Mouse (Mus musculus) T-helper 17 cell (primary cell): ENCODE measurements around the gene Clcn2.

Experiments
- in situ Hi-C, 2 experiments: fragments of 300-600 bp; cut with MboI, MseI; formaldehyde crosslinking; loops; 1 replicate in 1 of 2; 2 replicates in 1 of 2; pipeline ENCODE4 v1.15.1; 2025; ENCODE audit warnings: high pct_unique_total_duplicates in 2 of 2

Gene Clcn2

DNA sequence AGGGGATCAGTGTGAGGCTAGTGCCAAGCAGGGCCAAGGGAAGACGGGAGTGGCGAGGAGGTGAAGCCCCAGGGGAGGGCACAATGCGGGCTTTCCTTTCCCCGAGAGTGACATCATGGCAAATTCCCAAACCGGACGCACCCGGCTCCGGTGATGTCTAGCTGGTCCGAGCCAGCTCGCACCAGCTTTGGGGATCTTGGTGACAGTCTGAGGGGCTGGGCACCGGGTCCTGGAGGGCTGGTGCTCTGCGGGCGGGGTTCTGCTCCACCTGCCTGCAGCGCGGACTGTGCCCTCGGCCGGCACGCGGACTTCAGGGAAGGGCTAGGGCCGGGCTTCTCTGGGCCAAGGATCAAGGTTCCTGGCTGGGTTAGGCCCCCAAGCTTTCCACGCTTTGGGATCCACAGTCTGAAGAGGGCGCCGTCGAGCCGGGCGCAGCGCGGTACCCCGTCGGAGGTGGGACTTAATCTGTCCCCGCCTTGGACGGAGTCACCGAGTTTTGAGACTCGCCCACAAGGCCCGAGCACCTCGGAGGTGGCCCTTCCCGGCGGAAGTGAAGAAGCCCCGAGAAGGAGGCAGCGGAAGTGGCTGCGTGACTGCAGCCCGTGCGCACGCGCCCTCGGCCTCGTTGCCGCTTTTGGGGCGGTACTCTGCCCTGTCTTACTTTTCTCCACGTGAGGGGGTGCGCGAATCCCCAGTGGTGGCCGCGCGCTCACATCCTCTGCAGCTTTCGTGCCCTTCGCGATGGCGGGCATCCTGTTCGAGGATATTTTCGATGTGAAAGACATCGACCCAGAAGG, at the start of gene Clcn2, which contains the start of gene Polr2h:
Clcn2 (minus strand) TSS at position 566 of the 797 bp plus-strand sequence.
Polr2h (plus strand) TSS at position 485 of the 797 bp plus-strand sequence.
- in situ Hi-C loops = loop anchor here in 1 of 2 experiments (5.0 kb wide), 1 partner anchor 100 kb away; no protein-coding TSS in a partner anchor

DNA sequence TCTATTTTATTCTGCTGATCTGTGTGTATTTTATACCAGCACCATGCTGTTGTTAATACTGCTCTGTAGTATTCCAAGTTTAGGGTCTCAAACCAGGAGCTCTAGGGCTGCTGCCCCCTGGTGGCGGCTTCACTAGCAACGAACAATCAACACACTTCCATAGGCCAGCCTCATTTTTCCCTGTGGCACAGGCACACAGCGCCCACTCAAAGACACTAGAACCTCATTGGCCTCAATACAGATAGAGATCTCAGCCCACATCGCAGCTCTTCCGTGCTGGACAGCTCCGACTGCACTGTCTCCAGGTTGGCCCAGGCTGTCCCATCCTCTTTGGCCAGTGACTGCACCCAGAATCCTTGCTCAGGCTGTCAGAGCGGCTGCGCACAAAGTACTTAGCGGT, 47.7 kb upstream of the Clcn2 start:
- in situ Hi-C loops = no loop called here

DNA sequence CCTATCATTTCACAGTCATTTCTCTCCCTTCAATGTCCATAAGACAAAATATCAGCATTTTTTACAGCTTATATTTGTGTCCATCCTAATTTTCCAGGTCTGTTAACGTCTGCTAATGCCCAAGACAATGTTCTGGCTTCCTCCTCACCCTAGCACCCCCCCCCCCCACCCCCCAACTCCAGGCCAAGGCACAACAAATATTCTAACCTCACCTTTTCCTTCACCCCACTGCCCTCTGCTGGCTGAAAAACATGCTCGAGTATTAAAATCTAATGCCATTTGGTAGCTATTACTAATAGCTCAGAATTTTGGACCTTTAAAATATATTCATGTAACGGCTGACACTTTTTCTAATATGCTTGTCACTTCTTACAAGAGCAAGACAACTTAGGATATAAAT, 44.1 kb upstream of the Clcn2 start:
- in situ Hi-C loops = no loop called here

DNA sequence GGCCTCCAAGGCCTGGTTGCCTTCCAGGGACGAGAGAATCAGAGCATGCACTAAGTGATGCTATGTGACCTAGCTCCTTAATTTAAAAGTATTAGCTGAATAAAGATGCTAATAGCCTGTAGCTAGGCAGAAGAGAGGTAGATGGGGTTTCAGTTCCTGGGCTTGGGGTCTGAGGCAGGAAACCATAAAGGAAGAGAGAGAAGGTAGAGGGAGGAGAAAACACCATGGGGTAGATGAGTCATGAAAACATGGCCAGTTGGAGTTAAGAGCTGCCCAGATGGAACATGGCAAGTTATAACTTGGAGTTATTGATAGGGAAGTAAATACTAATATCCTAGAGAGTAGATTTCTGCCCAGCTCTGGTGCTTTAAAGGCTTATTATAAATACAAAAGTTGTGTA, 39.8 kb upstream of the Clcn2 start:
- in situ Hi-C loops = no loop called here

DNA sequence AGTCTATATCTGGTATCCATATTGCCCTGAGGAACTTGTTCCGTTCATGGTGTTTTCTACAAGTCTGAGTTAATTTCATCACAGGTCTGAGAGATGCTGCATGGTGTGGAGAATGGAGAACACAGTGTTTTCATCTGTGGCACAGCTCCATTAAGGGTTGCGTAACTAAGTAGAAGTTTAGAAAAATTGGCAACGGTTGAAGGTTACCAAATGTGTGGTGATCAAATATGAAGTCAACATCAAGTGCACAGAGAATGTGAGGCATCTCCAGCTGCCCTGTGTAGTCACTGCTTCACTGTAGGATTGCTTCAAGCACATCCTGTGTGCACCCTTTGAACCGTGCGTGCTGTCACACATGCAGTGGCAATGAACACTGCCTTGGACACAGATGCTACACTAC, 38.5 kb upstream of the Clcn2 start:
- in situ Hi-C loops = no loop called here

DNA sequence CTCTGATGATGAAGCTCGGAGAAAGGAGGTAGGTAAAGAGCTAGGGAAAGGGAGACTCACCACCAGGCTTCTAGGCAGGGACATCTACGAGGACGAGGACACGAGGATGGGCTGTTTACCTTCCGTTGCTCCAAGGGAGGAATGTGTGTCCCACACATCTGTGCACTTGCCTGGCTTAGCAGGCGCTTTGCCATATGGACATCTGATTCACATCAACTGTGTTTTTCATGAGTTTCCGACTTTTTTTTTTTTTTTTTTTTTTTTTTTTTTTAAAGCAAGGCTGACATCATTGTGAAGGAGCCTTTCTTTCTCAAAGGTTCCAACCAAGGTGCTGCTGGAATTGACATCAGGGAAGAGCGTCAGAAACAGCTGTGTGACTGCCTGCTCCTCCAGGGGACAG, 33.0 kb upstream of the Clcn2 start:
- in situ Hi-C loops = no loop called here

DNA sequence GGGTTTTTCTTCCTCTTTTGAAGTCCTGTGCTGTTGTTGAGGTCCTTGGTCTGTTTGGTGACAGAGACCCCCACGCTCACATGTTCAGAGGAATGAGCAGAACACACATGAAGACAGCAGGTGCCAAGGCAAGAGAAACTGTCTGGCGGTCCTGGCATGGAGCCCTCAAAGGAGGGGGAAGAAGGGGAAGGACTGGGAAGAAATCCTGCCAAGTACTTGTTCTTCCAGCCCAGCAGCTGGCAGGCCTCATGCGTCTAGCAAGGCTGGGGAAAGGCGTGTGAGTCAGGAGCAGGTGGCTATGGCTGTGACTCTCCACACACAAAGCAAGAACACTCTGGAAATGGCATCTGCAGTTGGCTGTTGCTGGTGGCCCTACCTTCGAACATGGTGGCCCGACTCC, 29.1 kb upstream of the Clcn2 start:
- in situ Hi-C loops = no loop called here

DNA sequence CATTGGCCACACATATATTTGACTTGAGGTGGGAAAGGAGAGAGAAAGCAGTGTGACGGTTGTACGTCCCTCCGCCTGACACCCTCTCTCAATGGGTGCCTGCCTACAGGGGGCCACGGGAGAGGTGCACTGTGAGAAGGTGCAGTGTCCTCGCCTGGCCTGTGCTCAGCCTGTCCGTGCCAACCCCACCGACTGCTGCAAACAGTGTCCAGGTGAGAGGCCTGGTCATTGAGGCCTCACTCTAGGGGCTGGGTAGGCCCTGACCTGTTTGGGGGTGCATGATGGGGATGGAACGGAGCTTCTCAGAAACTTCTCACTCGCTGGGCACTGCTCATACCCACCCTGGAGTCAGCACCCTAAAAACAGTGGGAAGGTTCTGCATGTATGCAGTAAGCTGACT, 22.3 kb upstream of the Clcn2 start:
- in situ Hi-C loops = no loop called here

DNA sequence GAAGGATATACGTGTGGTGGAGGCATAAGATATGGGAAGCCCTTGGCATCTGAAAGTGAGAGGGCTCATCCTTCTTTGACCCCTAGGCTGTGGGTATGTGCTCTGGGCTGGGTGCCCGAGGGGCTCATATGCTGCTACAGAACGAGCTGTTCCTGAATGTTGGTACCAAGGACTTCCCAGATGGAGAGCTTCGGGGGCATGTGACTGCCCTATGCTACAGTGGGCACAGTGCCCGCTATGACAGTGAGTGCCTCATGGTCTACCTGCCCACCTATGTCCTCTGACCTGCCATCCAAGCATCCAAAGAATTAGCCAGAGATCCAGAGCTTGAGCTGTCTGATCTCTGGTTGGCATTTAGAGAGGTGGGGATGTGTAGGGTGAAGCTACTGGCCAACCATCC, 19.3 kb upstream of the Clcn2 start:
- in situ Hi-C loops = no loop called here

DNA sequence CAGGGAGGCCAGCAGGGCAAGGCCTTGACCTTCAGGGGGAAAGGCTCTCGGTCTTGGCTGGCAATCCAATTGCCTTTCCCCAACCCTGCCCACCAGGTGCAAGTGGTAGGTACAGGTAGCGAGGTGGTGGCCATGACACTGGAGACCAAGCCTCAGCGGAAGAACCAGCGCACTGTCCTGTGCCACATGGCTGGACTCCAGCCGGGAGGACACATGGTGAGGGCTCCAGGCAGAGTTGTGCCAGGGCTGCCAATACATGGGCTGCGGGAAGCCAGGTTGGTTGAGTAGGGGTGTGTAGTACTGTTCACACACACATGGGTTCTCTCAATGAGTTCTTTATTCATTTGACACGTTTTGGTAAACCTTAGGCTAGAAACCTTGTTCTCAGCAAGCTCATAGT, 18.6 kb upstream of the Clcn2 start:
- in situ Hi-C loops = no loop called here

DNA sequence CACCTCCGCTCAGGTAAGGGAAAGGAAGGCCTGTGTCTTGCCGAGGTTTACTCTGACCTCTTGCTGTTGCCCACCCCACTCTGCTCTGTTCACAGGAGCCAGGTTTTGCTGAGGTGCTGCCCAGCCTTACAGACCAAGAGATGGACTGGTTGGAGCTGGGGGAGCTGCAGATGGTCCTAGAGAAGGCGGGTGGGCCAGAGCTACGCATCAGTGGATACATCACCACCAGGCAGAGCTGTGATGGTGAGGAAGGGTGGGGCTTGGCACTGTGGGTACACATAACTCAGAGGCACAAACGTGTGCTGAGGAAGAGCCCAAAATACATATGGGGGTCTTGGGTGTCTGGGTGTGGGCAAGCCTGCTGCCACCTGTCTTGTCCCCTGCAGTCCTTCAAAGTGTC, 18.1 kb upstream of the Clcn2 start:
- in situ Hi-C loops = no loop called here

DNA sequence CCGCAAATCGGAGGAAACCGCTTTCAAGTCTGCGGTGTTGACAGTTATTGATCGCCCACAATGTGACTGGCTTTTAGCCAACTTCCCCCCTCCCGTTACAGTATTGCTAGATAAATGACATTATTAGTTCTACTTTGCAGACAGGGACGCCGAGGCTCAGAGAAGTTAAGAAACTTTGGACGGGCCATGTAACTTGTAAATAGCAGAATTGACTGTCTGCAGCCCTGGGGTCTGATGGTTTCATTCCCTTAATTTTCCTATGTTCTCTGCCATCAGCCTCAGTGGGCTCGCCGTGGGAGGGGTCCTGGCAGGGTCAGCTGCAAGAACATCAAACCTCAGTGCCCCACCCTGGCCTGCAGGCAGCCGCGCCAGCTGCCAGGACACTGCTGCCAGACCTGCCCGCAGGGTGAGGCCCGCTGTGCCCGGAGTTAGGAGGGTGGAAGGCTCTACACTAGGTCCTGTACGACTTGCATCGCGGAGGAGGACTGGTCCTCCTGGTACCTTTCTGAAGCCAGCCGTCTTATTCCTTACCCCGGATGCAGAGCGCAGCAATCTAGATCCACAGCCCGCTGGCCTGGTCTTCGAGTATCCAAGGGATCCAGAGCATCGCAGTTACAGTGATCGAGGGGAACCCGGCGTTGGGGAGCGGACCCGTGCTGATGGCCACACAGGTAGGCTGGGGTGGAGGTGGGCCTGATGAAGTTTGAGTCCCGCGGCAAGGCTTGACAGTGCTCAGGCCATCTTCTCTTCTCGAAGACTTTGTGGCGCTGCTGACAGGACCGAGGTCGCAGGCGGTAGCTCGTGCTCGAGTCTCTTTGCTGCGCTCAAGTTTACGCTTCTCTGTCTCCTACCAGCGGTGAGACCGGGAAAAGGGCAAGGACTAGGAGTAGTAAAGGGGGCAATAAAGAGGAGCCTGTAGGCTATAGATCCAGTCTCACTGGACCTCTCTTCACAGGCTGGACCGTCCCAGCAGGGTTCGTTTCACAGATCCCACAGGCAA, 16.5 kb upstream of the Clcn2 start, which contains the start of gene Thpo:
Thpo (minus strand) TSS at position 781 of the 1,000 bp plus-strand sequence.
- in situ Hi-C loops = no loop called here

DNA sequence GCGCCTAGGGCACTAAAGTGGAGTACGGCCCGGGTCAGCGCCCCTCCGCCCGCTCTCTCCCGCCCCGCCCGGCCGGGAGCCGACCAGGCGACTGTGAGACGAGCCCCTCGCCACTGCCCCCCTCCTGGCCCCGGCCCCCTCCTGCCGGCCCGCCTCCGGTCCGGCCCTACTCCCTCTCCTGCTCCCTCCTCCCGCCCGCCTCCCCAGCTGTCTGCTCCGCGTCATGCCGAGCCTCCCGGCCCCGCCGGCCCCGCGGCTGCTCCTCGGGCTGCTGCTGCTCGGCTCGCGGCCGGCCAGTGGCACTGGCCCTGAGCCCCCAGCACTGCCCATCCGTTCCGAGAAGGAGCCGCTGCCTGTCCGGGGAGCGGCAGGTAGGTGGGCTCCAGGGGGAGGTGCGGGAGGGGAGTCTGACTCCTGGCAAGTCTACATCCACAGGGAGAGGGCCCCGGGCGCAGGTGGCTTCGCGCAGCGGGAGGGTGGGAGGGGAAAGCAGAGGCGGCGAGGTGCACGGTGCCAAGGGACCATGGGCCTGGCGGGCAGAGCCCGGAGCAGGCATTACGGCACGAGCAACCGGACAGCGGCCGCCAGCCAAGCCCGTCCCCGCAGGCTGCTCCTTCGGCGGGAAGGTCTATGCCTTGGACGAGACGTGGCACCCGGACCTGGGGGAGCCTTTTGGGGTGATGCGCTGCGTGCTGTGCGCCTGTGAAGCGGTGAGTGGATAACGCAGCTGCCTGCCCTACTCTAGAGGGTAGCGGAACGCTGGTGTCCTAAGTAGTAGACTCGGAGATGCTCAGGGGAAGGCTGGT, 15.6 kb upstream of the Clcn2 start, which contains the start of gene Chrd:
Chrd (plus strand) TSS at position 203 of the 806 bp plus-strand sequence.
- in situ Hi-C loops = no loop called here

DNA sequence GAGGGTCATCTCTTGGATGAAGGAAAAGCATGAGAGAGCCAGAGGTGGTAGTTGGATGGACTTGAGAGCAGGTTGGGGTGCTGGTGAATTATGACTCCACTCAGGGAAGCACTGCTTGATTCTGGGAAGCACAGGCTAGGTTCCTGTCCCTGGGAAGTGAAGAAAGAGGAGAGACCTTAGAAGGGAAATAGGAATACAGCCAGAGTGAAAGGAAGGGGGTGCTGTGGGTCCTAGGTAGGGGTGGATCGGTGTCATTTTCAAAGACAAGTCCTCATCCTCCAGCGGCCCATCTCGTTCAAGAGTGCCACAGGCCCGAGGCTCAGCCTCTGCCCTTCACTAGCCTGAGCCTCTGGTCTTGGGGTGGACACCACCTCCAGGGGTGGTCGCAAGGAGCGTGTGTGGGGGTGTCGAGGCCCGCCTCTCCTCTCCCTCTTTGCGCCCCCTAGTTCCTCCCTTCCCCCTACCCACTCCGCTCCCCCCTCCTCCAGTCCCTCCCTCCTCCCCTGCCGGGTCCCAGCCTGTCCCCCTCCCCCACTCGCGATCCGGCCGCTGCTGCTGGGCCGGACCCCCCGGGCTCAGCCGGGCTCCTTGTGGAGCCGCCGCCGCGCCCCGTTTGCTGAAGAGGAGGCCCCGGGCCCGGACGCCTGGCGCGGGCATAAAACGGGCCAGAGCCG, 14.8 kb upstream of the Clcn2 start:
- in situ Hi-C loops = no loop called here

DNA sequence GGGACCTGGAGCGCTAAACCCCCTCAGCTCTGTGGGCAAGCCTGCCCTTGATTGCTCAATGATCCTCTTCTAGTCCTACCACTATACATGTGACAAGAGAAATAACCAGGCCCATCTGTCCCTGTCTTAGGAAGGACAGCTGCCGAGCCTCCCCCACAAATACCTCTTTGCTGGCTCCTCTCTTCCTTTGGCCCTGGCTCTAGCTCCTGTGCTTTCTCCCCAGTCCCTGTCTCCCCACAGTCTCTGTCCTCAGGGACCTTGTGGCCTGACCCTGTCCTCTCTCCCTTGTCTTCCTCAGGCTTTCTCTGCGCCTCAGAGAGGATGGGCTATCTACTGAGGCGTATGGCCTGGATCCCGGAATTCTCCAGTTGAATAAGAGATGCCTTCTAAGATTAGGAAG, 14.1 kb upstream of the Clcn2 start:
- in situ Hi-C loops = no loop called here

DNA sequence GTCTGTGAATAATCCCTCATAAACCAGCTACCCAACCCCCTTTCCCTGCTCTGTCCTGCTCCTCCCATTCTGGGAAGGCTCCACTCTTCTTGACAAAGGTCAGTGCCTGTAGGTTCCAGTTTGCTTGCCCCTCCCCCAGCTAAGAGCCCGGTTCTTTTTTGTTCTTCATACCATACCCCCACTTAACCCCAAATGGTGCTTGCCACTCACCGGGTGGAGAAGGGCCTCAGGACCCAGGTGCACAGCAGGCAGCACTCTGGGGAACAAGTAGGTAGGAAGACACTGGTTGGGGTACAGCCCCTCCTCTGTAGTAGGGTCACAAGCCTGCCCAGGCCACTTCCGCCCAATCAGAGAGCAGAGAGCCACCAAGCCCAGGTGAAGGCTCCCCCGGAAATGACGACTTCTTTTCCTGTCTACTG, 12.8 kb upstream of the Clcn2 start:
- in situ Hi-C loops = no loop called here

DNA sequence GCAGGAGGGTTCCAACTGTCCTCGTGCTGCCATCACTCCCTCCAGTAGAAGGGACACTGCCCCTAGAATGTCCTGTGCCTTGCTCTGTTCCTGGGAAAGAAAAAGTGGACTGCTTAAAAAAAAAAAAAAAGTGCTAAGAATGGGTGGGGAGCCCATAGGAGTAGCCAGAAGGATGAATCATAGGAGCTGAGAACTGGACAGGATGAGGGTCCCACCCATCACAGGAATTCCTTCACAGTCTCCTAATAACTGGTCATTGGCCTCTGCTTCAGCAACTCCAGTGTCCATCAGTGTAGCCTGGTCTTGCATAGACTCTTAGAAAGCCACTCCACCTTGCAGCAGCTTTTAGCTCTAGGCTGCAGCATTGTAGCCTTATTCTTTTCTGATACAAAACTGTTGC, 8.8 kb upstream of the Clcn2 start:
- in situ Hi-C loops = no loop called here

DNA sequence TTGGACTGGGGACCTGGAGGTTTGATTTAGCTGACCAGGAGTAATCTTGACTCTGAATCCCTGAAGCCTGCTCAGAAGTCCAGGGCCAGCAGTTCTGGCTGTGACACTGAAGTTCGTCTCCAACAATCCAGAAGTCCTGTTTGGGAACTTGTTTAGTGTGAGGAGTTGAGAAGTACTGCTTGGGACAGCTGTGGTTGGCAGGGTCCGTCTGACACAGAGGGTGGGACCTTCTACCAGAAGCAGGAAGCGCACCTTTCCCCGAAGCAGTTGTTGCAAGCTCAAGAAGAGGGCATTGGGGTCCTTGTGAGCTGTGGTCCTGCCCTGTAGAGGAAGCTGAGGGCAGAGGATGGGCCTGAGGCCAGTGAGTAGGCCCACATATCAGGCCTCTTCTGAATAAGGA, 8.2 kb upstream of the Clcn2 start:
- in situ Hi-C loops = no loop called here

DNA sequence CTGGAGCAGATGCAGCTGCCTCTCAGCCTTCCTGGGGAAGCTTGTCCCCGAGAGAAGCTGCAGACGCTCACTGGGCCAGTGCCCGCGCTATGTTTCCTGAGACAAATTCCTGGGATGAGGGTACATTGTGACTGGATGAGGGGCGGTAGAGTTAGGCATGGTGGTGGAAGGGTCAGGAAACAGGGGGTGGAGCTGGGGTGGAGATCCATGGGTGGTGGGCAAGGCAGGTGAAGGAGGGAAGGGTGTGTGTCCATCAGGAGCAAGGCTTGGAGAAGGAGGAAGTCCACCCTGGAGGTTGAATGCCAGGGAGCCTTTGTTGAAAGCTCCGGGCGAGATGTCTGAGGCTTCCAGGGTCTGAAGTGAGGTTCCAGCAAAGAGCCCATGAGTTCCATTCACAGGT, 7.8 kb upstream of the Clcn2 start:
- in situ Hi-C loops = no loop called here

DNA sequence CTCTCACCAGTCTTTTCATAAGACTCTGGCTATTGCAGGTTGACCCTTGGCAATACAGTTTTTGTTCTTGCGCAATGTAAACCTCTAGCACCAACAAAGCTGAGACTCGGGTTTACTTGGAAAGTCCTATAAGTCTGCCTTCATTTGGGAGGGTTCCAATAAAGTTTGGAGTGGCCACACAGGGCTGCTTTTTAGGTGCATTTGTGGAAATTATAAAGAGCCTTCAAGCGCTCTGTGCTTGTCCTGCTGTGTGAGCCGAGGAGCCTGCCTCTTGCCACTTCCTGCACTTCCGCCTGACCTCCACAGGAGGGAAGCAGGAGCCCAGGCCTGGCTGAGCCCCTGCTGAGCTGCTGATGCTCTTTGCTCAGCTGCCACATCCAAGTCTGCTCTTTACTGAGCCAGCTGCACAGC, 6.8 kb upstream of the Clcn2 start:
- in situ Hi-C loops = no loop called here

DNA sequence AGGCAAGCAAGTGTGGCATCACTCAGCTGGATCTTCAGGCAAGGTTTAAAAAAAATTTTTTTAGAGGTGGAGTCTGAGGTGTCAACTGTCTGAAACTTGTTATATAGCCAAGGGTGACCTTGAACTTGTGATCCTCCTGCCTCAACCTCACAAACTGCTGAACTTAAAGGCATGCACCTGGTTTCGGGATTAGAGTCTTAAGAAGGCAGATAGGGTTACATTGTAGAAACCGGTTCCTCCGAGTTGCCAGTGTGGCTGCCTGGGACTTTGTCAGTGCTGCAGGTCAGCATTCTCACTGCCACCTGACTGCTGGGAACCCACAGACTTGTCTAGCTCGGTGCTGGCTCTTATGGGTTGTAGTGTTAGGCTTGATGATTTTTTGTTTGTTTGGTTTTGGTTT, 5.7 kb upstream of the Clcn2 start:
- in situ Hi-C loops = no loop called here
